ENCODE assay signal across 7 mouse cellular contexts in genomic region chr17:13552840-13553239, GRCm38 (mm10).
DNase-seq lines count a peak whose midpoint lies in the region; ATAC-seq lines count a peak whose summit lies in the region.
"Not testable (repeated sequence)": the region's sequence is repeated elsewhere in the genome, so short reads cannot be mapped to it uniquely, and the experiment has no call there.

No protein-coding gene starts in this region.

- not testable (repeated sequence) for H3K9ac ChIP-seq in forebrain, embryonic 14.5 days (ENCODE audit: low read length); heart, embryonic 16.5 days (ENCODE audit: low read length); kidney, embryonic 16.5 days (replicated peaks; ENCODE audit: low read length); liver, embryonic 13.5 days; midbrain, embryonic 11.5 days (ENCODE audit: low read length); neural tube, embryonic 15.5 days (replicated peaks)

- H3K27me3 ChIP-seq in forebrain, embryonic 14.5 days (replicated peaks; ENCODE audit: control insufficient read depth, insufficient read depth, low read length); heart, embryonic 16.5 days (ENCODE audit: control insufficient read depth, insufficient read depth, low read length); kidney, embryonic 16.5 days (ENCODE audit: insufficient read depth, low read length); liver, embryonic 13.5 days; midbrain, embryonic 11.5 days (ENCODE audit: control insufficient read depth, insufficient read depth, low read length); neural tube, embryonic 15.5 days (replicated peaks): not testable (repeated sequence)

- H3K4me3 ChIP-seq in forebrain, embryonic 14.5 days (ENCODE audit: low read depth, low read length); heart, embryonic 16.5 days (ENCODE audit: low read length); kidney, embryonic 16.5 days (ENCODE audit: low read length); liver, embryonic 13.5 days (replicated peaks); midbrain, embryonic 11.5 days (ENCODE audit: low read depth, low read length); neural tube, embryonic 15.5 days (replicated peaks): not testable (repeated sequence)

- ATAC-seq in forebrain, embryonic 14.5 days: peak; percentile 30; the same call in 1 of the 2 replicates
- ATAC-seq in heart, embryonic 16.5 days (replicated peaks; ENCODE audit: extremely low read depth, insufficient read depth, low FRiP score): peak; percentile 53
- ATAC-seq in kidney, embryonic 16.5 days (ENCODE audit: low FRiP score, low TSS enrichment): peak; percentile 58
- peak; percentile 63 for ATAC-seq in liver, embryonic 13.5 days (ENCODE audit: low read depth)
- ATAC-seq in midbrain, embryonic 11.5 days (ENCODE audit: low FRiP score): peak; percentile 62
- peak; percentile 70 for ATAC-seq in neural tube, embryonic 15.5 days (ENCODE audit: low FRiP score)

- H3K36me3 ChIP-seq in forebrain, embryonic 14.5 days (ENCODE audit: control insufficient read depth, insufficient read depth, low read length); heart, embryonic 16.5 days (ENCODE audit: control insufficient read depth, insufficient read depth); kidney, embryonic 16.5 days (ENCODE audit: insufficient read depth, low read length); liver, embryonic 13.5 days; midbrain, embryonic 11.5 days (ENCODE audit: control insufficient read depth, insufficient read depth, low read length); neural tube, embryonic 15.5 days: not testable (repeated sequence)

- not testable (repeated sequence) for H3K4me1 ChIP-seq in forebrain, embryonic 14.5 days (ENCODE audit: control insufficient read depth, insufficient read depth, low read length); heart, embryonic 16.5 days (ENCODE audit: control insufficient read depth, insufficient read depth, low read length); kidney, embryonic 16.5 days (ENCODE audit: insufficient read depth, low read length); liver, embryonic 13.5 days (replicated peaks); midbrain, embryonic 11.5 days (ENCODE audit: control insufficient read depth, insufficient read depth, low read length); neural tube, embryonic 15.5 days

- peak; percentile 47 to 57 for DNase-seq in cerebellum, postnatal 4 days (ENCODE audit: low spot score in 2 of 2)
- DNase-seq in forebrain, embryonic 14.5 days (ENCODE audit: low spot score); liver, embryonic 13.5 days: not testable (repeated sequence)
- peak; percentile 80 for DNase-seq in midbrain, embryonic 11.5 days (ENCODE audit: low spot score, missing footprints)

- H3K9me3 ChIP-seq in forebrain, embryonic 14.5 days (replicated peaks; ENCODE audit: control insufficient read depth, low read length): peaks cover 34% of the 10 kb centered on the region
- H3K9me3 ChIP-seq in heart, embryonic 16.5 days (replicated peaks; ENCODE audit: control insufficient read depth, low read length): peaks cover 27% of the 10 kb centered on the region
- H3K9me3 ChIP-seq in kidney, embryonic 16.5 days (ENCODE audit: low read length): peaks cover 31% of the 10 kb centered on the region
- peaks cover 37% of the 10 kb centered on the region for H3K9me3 ChIP-seq in liver, embryonic 13.5 days (replicated peaks)
- peaks cover 20% of the 10 kb centered on the region for H3K9me3 ChIP-seq in midbrain, embryonic 11.5 days (ENCODE audit: control insufficient read depth, low read length)
- peaks cover 37% of the 10 kb centered on the region for H3K9me3 ChIP-seq in neural tube, embryonic 15.5 days (replicated peaks)

- H3K27ac ChIP-seq in forebrain, embryonic 14.5 days (ENCODE audit: low read depth, low read length); heart, embryonic 16.5 days (ENCODE audit: low read length); kidney, embryonic 16.5 days (ENCODE audit: low read length); liver, embryonic 13.5 days; midbrain, embryonic 11.5 days (ENCODE audit: low read depth, low read length); neural tube, embryonic 15.5 days (replicated peaks): not testable (repeated sequence)

- H3K4me2 ChIP-seq in forebrain, embryonic 14.5 days (ENCODE audit: low read length); heart, embryonic 16.5 days (ENCODE audit: low read depth, low read length); kidney, embryonic 16.5 days (replicated peaks; ENCODE audit: low read depth, low read length); liver, embryonic 13.5 days; midbrain, embryonic 11.5 days; neural tube, embryonic 15.5 days: not testable (repeated sequence)
